Mouse (Mus musculus) embryo, embryonic 10 days (tissue): ENCODE measurements around the gene Abhd16b.

Experiments used
- DNase-seq: peaks from one replicate; pipeline ENCODE4 v3.0.0-alpha.2; 2015; ENCODE audit warnings: low spot score

The Abhd16b gene

GRCm38 (mm10) chr2:181541761-181542380 lies 48.9 kb downstream of the Abhd16b start:
- no peak for DNase-seq
